Mouse (Mus musculus): Measurements from ENCODE around the gene Mroh2a. TPM values are rescaled to one million over a fixed set of nuclear protein-coding genes. Genes with fewer than 3 reads are reported as not detected.
A peak's percentile ranks its signal among the peaks of the same experiment; 100 is the strongest.

Mroh2a gene
- polyA plus RNA-seq, 1 experiment from 2014 or later = 0.90 TPM

GRCm38 (mm10) chr1:88240072-88240471 is 13.3 kb downstream of the Mroh2a start:
- WGBS = 70% methylated on average over 5 of the region's 5 CpGs
- H3K4me3 ChIP-seq = no peak overlapping the region
- no peaks in the 10 kb centered on the region for H3K4me1 ChIP-seq
- no peak overlapping the region for H3K9ac ChIP-seq
- H3K9me3 ChIP-seq = peaks cover 33% of the 10 kb centered on the region; the same call in 1 of the 2 replicates
- H3K27me3 ChIP-seq = no peaks in the 10 kb centered on the region
- no peak overlapping the region for H3K27ac ChIP-seq
- ATAC-seq (ENCODE audit: borderline replicate concordance, extremely low read depth, low FRiP score, low TSS enrichment) = no peak
- no peak overlapping the region for H3K4me2 ChIP-seq
- no peaks in the 10 kb centered on the region for H3K36me3 ChIP-seq

GRCm38 (mm10) chr1:88240579-88240978 is 13.8 kb downstream of the Mroh2a start:
- H3K27me3 ChIP-seq = no peaks in the 10 kb centered on the region
- H3K36me3 ChIP-seq = no peaks in the 10 kb centered on the region
- no peak overlapping the region for H3K4me2 ChIP-seq
- no peaks in the 10 kb centered on the region for H3K4me1 ChIP-seq
- no peak overlapping the region for H3K9ac ChIP-seq
- H3K27ac ChIP-seq = no peak overlapping the region
- 64% methylated on average over 4 of the region's 4 CpGs for WGBS
- peaks cover 30% of the 10 kb centered on the region; the same call in 1 of the 2 replicates for H3K9me3 ChIP-seq
- no peak overlapping the region for H3K4me3 ChIP-seq
- ATAC-seq (ENCODE audit: borderline replicate concordance, extremely low read depth, low FRiP score, low TSS enrichment) = peak; percentile 8; the same call in 1 of the 2 replicates

GRCm38 (mm10) chr1:88243861-88244260 is 17.1 kb downstream of the Mroh2a start:
- no peaks in the 10 kb centered on the region for H3K27me3 ChIP-seq
- no peaks in the 10 kb centered on the region for H3K4me1 ChIP-seq
- WGBS = 59% methylated on average over 5 of the region's 5 CpGs
- peaks cover 22% of the 10 kb centered on the region; the same call in 1 of the 2 replicates for H3K9me3 ChIP-seq
- H3K4me2 ChIP-seq = no peak overlapping the region
- ATAC-seq (ENCODE audit: borderline replicate concordance, extremely low read depth, low FRiP score, low TSS enrichment) = no peak
- H3K36me3 ChIP-seq = no peaks in the 10 kb centered on the region
- no peak overlapping the region for H3K9ac ChIP-seq
- no peak overlapping the region for H3K4me3 ChIP-seq
- H3K27ac ChIP-seq = no peak overlapping the region

GRCm38 (mm10) chr1:88245881-88246280 is 19.1 kb downstream of the Mroh2a start:
- ATAC-seq (ENCODE audit: borderline replicate concordance, extremely low read depth, low FRiP score, low TSS enrichment) = no peak
- no peak overlapping the region for H3K27ac ChIP-seq
- 74% methylated on average over 6 of the region's 6 CpGs for WGBS
- no peak overlapping the region for H3K4me2 ChIP-seq
- H3K4me3 ChIP-seq = no peak overlapping the region
- peaks cover 28% of the 10 kb centered on the region for H3K9me3 ChIP-seq
- H3K4me1 ChIP-seq = no peaks in the 10 kb centered on the region
- no peaks in the 10 kb centered on the region for H3K36me3 ChIP-seq
- no peaks in the 10 kb centered on the region for H3K27me3 ChIP-seq
- H3K9ac ChIP-seq = no peak overlapping the region

- Histone ChIP-seq H3K36me3 (no peaks in the 10 kb centered on the region), H3K27ac (no peak overlapping the region), H3K4me3 (no peak overlapping the region), H3K4me2 (no peak overlapping the region), H3K9ac (no peak overlapping the region), H3K27me3 (no peaks in the 10 kb centered on the region), H3K4me1 (no peaks in the 10 kb centered on the region), H3K9me3 (peaks cover 25% of the 10 kb centered on the region)
- WGBS = 47% methylated on average over 6 of the region's 6 CpGs
- ATAC-seq (ENCODE audit: borderline replicate concordance, extremely low read depth, low FRiP score, low TSS enrichment) = no peak
These were observed 19.6 kb downstream of the Mroh2a start for GRCm38 (mm10) chr1:88246386-88246785.

GRCm38 (mm10) chr1:88247660-88248059 is 20.9 kb downstream of the Mroh2a start:
- no peak for ATAC-seq (ENCODE audit: borderline replicate concordance, extremely low read depth, low FRiP score, low TSS enrichment)
- Histone ChIP-seq H3K4me2 (no peak overlapping the region), H3K36me3 (no peaks in the 10 kb centered on the region), H3K27me3 (no peaks in the 10 kb centered on the region), H3K4me1 (no peaks in the 10 kb centered on the region), H3K9me3 (peaks cover 23% of the 10 kb centered on the region), H3K9ac (no peak overlapping the region), H3K4me3 (no peak overlapping the region), H3K27ac (no peak overlapping the region)
- WGBS = 45% methylated on average over 2 of the region's 2 CpGs

- H3K9me3 ChIP-seq = peaks cover 19% of the 10 kb centered on the region
- no peak overlapping the region for H3K9ac ChIP-seq
- WGBS = 64% methylated on average over 4 of the region's 4 CpGs
- ATAC-seq (ENCODE audit: borderline replicate concordance, extremely low read depth, low FRiP score, low TSS enrichment) = peak; percentile 4; the same call in 1 of the 2 replicates
- H3K27ac ChIP-seq = no peak overlapping the region
- H3K4me1 ChIP-seq = no peaks in the 10 kb centered on the region
- H3K4me2 ChIP-seq = no peak overlapping the region
- H3K4me3 ChIP-seq = no peak overlapping the region
- H3K36me3 ChIP-seq = no peaks in the 10 kb centered on the region
- no peaks in the 10 kb centered on the region for H3K27me3 ChIP-seq
These were observed 21.9 kb downstream of the Mroh2a start for GRCm38 (mm10) chr1:88248658-88249057.

GRCm38 (mm10) chr1:88249596-88249995 is 22.8 kb downstream of the Mroh2a start:
- H3K36me3 ChIP-seq = no peaks in the 10 kb centered on the region
- H3K4me1 ChIP-seq = no peaks in the 10 kb centered on the region
- no peaks in the 10 kb centered on the region for H3K27me3 ChIP-seq
- H3K27ac ChIP-seq = no peak overlapping the region
- no peak overlapping the region for H3K4me2 ChIP-seq
- no peak overlapping the region for H3K9ac ChIP-seq
- peaks cover 19% of the 10 kb centered on the region for H3K9me3 ChIP-seq
- 72% methylated on average over 7 of the region's 7 CpGs for WGBS
- no peak for ATAC-seq (ENCODE audit: borderline replicate concordance, extremely low read depth, low FRiP score, low TSS enrichment)
- no peak overlapping the region for H3K4me3 ChIP-seq

GRCm38 (mm10) chr1:88250023-88250422 is 23.2 kb downstream of the Mroh2a start:
- no peak for ATAC-seq (ENCODE audit: borderline replicate concordance, extremely low read depth, low FRiP score, low TSS enrichment)
- Histone ChIP-seq H3K9ac (no peak overlapping the region), H3K27me3 (no peaks in the 10 kb centered on the region), H3K27ac (no peak overlapping the region), H3K4me2 (no peak overlapping the region), H3K36me3 (no peaks in the 10 kb centered on the region), H3K4me3 (no peak overlapping the region), H3K4me1 (no peaks in the 10 kb centered on the region), H3K9me3 (peaks cover 19% of the 10 kb centered on the region)
- 78% methylated on average over 5 of the region's 5 CpGs for WGBS

- Histone ChIP-seq H3K36me3 (no peaks in the 10 kb centered on the region), H3K27me3 (no peaks in the 10 kb centered on the region), H3K9me3 (peaks cover 19% of the 10 kb centered on the region), H3K4me1 (no peaks in the 10 kb centered on the region), H3K27ac (no peak overlapping the region), H3K4me3 (no peak overlapping the region), H3K4me2 (no peak overlapping the region), H3K9ac (no peak overlapping the region)
- no peak for ATAC-seq (ENCODE audit: borderline replicate concordance, extremely low read depth, low FRiP score, low TSS enrichment)
- 72% methylated on average over 8 of the region's 8 CpGs for WGBS
These were observed 26.3 kb downstream of the Mroh2a start for GRCm38 (mm10) chr1:88253106-88253505.

GRCm38 (mm10) chr1:88253540-88253939 is 26.8 kb downstream of the Mroh2a start:
- no peak for ATAC-seq (ENCODE audit: borderline replicate concordance, extremely low read depth, low FRiP score, low TSS enrichment)
- Histone ChIP-seq H3K9me3 (peaks cover 19% of the 10 kb centered on the region), H3K9ac (no peak overlapping the region), H3K36me3 (no peaks in the 10 kb centered on the region), H3K4me1 (no peaks in the 10 kb centered on the region), H3K4me3 (no peak overlapping the region), H3K27ac (no peak overlapping the region), H3K27me3 (no peaks in the 10 kb centered on the region), H3K4me2 (no peak overlapping the region)
- 69% methylated on average over 6 of the region's 6 CpGs for WGBS

- H3K4me2 ChIP-seq = no peak overlapping the region
- no peak overlapping the region for H3K9ac ChIP-seq
- no peak overlapping the region for H3K4me3 ChIP-seq
- H3K27me3 ChIP-seq = no peaks in the 10 kb centered on the region
- H3K36me3 ChIP-seq = peaks cover 4% of the 10 kb centered on the region; the same call in 1 of the 2 replicates
- no peak for ATAC-seq (ENCODE audit: borderline replicate concordance, extremely low read depth, low FRiP score, low TSS enrichment)
- no peaks in the 10 kb centered on the region for H3K4me1 ChIP-seq
- WGBS = 83% methylated on average over 12 of the region's 12 CpGs
- H3K9me3 ChIP-seq = peaks cover 8% of the 10 kb centered on the region
- H3K27ac ChIP-seq = no peak overlapping the region
These were observed 28.1 kb downstream of the Mroh2a start for GRCm38 (mm10) chr1:88254793-88255465.
